In the genomic region with DNA sequence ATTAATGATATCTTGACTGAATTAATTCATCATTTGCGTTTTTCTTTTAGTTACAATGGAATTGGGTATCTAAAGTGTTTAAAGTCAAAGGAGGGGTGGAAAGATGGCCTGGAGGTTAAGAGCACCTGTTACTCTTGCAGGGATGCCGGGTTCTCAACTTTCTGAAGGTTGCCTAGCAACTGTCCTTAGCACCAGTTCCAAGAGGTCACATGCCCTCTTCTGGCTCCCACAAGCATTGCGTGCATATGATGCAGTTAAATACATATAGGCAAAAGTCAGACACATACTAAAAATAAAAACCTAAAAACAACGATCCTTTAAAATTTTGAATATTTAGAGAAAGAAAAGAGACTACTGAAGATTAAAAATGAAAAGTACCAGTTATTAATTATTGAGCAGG, we compare ENCODE assay signal across 9 mouse cellular contexts. TPM values are rescaled to one million over a fixed set of nuclear protein-coding genes. Genes with fewer than 3 reads are reported as not detected.
A peak's percentile ranks its signal among the peaks of the same experiment; 100 is the strongest.
DNase-seq lines count a peak whose midpoint lies in the region; ATAC-seq and TF ChIP-seq lines count a peak whose summit lies in the region.
"Had no signal": no experiment of that assay in that cellular context is flagged by ENCODE, and none has a peak within 500 bp of the region (broad histone marks: within the 10 kb centered on the region; RNA-seq: fewer than 3 reads in every experiment).

No protein-coding gene starts in this region.

- peaks cover 42% of the 10 kb centered on the region for H3K79me2 ChIP-seq in MEL (ENCODE audit: control insufficient read depth, insufficient read depth, low read length, poor library complexity)

- no peak overlapping the region for H3K4me2 ChIP-seq in forebrain, embryonic 14.5 days (ENCODE audit: low read length)
- H3K4me2 ChIP-seq: embryonic facial prominence, embryonic 12.5 days had no signal

- no peak for ATAC-seq in forebrain, embryonic 14.5 days

- TF ChIP-seq POLR2A in MEL (IDR thresholded peaks at IDR 0.05; ENCODE audit: control insufficient read depth in 1 of 2, insufficient read depth in 1 of 2, low read depth in 1 of 2, low read length in 2 of 2, poor library complexity in 1 of 2): no peak
- TF ChIP-seq POLR2A in lung, adult 2 months (IDR thresholded peaks at IDR 0.05; ENCODE audit: borderline replicate concordance, extremely low read depth, low read depth, low read length): no peak

- H3K9ac ChIP-seq in MEL (ENCODE audit: control insufficient read depth, low read depth, low read length, poor library complexity, severe bottlenecking): no peak overlapping the region
- no peak overlapping the region for H3K9ac ChIP-seq in forebrain, embryonic 14.5 days (ENCODE audit: low read length)
- H3K9ac ChIP-seq: embryonic facial prominence, embryonic 12.5 days had no signal

- no peak overlapping the region for H3K4me3 ChIP-seq in MEL (ENCODE audit: control insufficient read depth in 1 of 2, insufficient read depth in 1 of 2, low read depth in 2 of 2, low read length in 2 of 2)
- no peak overlapping the region for H3K4me3 ChIP-seq in forebrain, embryonic 14.5 days (ENCODE audit: low read depth, low read length)
- no peak overlapping the region for H3K4me3 ChIP-seq in lung, adult 2 months (replicated peaks; ENCODE audit: extremely low read depth, low read depth, low read length)
- no peak overlapping the region for H3K4me3 ChIP-seq in heart, embryonic 10.5 days
- H3K4me3 ChIP-seq: embryonic facial prominence, embryonic 12.5 days had no signal

- no peak for TF ChIP-seq EP300 in MEL (IDR thresholded peaks at IDR 0.05; ENCODE audit: low read depth in 1 of 2, low read length in 2 of 2)

- H3K27me3 ChIP-seq in MEL (ENCODE audit: control insufficient read depth in 1 of 2, insufficient read depth in 2 of 2, low read length in 2 of 2): no peaks in the 10 kb centered on the region
- H3K27me3 ChIP-seq in forebrain, embryonic 14.5 days (replicated peaks; ENCODE audit: control insufficient read depth, insufficient read depth, low read length): no peaks in the 10 kb centered on the region
- no peaks in the 10 kb centered on the region for H3K27me3 ChIP-seq in heart, embryonic 10.5 days (ENCODE audit: insufficient read depth, poor library complexity, severe bottlenecking)
- H3K27me3 ChIP-seq: embryonic facial prominence, embryonic 12.5 days had no signal

- H3K36me3 ChIP-seq in MEL (ENCODE audit: control insufficient read depth in 1 of 2, insufficient read depth in 2 of 2, low read length in 2 of 2): peaks cover 17 to 65% of the 10 kb centered on the region in 2 experiments
- H3K36me3 ChIP-seq in forebrain, embryonic 14.5 days (ENCODE audit: control insufficient read depth, insufficient read depth, low read length): peaks cover 21% of the 10 kb centered on the region
- peaks cover 30% of the 10 kb centered on the region for H3K36me3 ChIP-seq in heart, embryonic 10.5 days

- TF ChIP-seq CTCF in MEL (IDR thresholded peaks at IDR 0.05 in 2 of 3, conservative IDR thresholded peaks at IDR 0.05 in 1 of 3; ENCODE audit: control insufficient read depth in 1 of 3, insufficient read depth in 1 of 3, low read depth in 2 of 3, low read length in 3 of 3, poor library complexity in 1 of 3, severe bottlenecking in 1 of 3): peak; percentile 34 to 46 (median 45); a peak in 5 of 6 replicates
- peak; percentile 50 for TF ChIP-seq CTCF in lung, adult 2 months (IDR thresholded peaks at IDR 0.05; ENCODE audit: insufficient read depth, low read length)

- H3K27ac ChIP-seq in MEL (ENCODE audit: control insufficient read depth, low read depth, low read length): no peak overlapping the region
- no peak overlapping the region for H3K27ac ChIP-seq in forebrain, embryonic 14.5 days (ENCODE audit: low read depth, low read length)
- H3K27ac ChIP-seq in heart, embryonic 10.5 days: no peak overlapping the region
- H3K27ac ChIP-seq: embryonic facial prominence, embryonic 12.5 days had no signal

- 53% methylated on average over 4 of the region's 4 CpGs for WGBS in forebrain, embryonic 14.5 days
- 56% methylated on average over 4 of the region's 4 CpGs for WGBS in lung, adult 2 months
- 58% methylated on average over 4 of the region's 4 CpGs for WGBS in heart, embryonic 10.5 days

- DNase-seq in heart, postnatal 4 days: peak; percentile 41
- no peak for DNase-seq in heart, adult 9 months (ENCODE audit: low spot score in 2 of 2)
- peak; percentile 59 for DNase-seq in MEL (ENCODE audit: low read depth, low spot score)
- peak; percentile 63 for DNase-seq in forebrain, embryonic 14.5 days (ENCODE audit: low spot score)
- DNase-seq in lung, adult 2 months: no peak
- peak; percentile 37 to 46 for DNase-seq in spleen, postnatal 36 days (ENCODE audit: low spot score in 2 of 2)
- no peak for DNase-seq in urinary bladder, postnatal 36 days (ENCODE audit: low spot score in 2 of 2)
- no peak for DNase-seq in heart, embryonic 10.5 days (ENCODE audit: low spot score)

- no peaks in the 10 kb centered on the region for H3K9me3 ChIP-seq in MEL (replicated peaks; ENCODE audit: insufficient read depth, low read length)
- H3K9me3 ChIP-seq in forebrain, embryonic 14.5 days (replicated peaks; ENCODE audit: control insufficient read depth, low read length): no peaks in the 10 kb centered on the region
- no peaks in the 10 kb centered on the region for H3K9me3 ChIP-seq in heart, embryonic 10.5 days
- H3K9me3 ChIP-seq: embryonic facial prominence, embryonic 12.5 days had no signal

- peaks cover 2 to 12% of the 10 kb centered on the region in 2 experiments; a peak in 2 of 4 replicates for H3K4me1 ChIP-seq in MEL (ENCODE audit: control insufficient read depth in 1 of 2, insufficient read depth in 2 of 2, low read length in 2 of 2)
- no peaks in the 10 kb centered on the region for H3K4me1 ChIP-seq in forebrain, embryonic 14.5 days (ENCODE audit: control insufficient read depth, insufficient read depth, low read length)
- peaks cover 12% of the 10 kb centered on the region for H3K4me1 ChIP-seq in lung, adult 2 months (ENCODE audit: control insufficient read depth, insufficient read depth, low read length)
- 0 out of 2 replicates have a peak, but pooled peaks cover 3% of the 10 kb centered on the region for H3K4me1 ChIP-seq in heart, embryonic 10.5 days
- H3K4me1 ChIP-seq: embryonic facial prominence, embryonic 12.5 days had no signal

- peak; percentile 18 for TF ChIP-seq RAD21 in MEL (IDR thresholded peaks at IDR 0.05; ENCODE audit: low read depth, low read length)

TF ChIP-seq in MEL, 35 proteins besides CTCF, POLR2A, EP300 and RAD21:
- TF ChIP-seq MAX (IDR thresholded peaks at IDR 0.05; ENCODE audit: low read length): no peak
- no peak for TF ChIP-seq USF2 (IDR thresholded peaks at IDR 0.05; ENCODE audit: borderline replicate concordance in 1 of 2, insufficient read depth in 1 of 2, low read depth in 1 of 2, low read length in 2 of 2)
- peak; percentile 80 for TF ChIP-seq USF1 (IDR thresholded peaks at IDR 0.05; ENCODE audit: low read depth, low read length)
- TF ChIP-seq TAL1 (IDR thresholded peaks at IDR 0.05; ENCODE audit: low read length): no peak
- TF ChIP-seq ZC3H11A (IDR thresholded peaks at IDR 0.05; ENCODE audit: low read depth, low read length): no peak
- no peak for TF ChIP-seq MEF2A (IDR thresholded peaks at IDR 0.05; ENCODE audit: extremely low read depth, insufficient replicate concordance, low read depth, low read length, poor library complexity, severe bottlenecking)
- TF ChIP-seq MYB (IDR thresholded peaks at IDR 0.05; ENCODE audit: low read depth, low read length): no peak
- TF ChIP-seq MAZ (IDR thresholded peaks at IDR 0.05; ENCODE audit: low read depth, low read length): no peak
- TF ChIP-seq CHD2 (IDR thresholded peaks at IDR 0.05; ENCODE audit: low read length): no peak
- no peak for TF ChIP-seq BHLHE40 (IDR thresholded peaks at IDR 0.05; ENCODE audit: borderline replicate concordance, low read depth, low read length)
- no peak for TF ChIP-seq CHD1 (IDR thresholded peaks at IDR 0.05; ENCODE audit: low read depth, low read length)
- no peak for TF ChIP-seq HCFC1 (IDR thresholded peaks at IDR 0.05; ENCODE audit: low read depth, low read length)
- no peak for TF ChIP-seq ELF1 (IDR thresholded peaks at IDR 0.05; ENCODE audit: low read depth, low read length)
- peak; percentile 27 for TF ChIP-seq SMC3 (IDR thresholded peaks at IDR 0.05; ENCODE audit: low read depth, low read length)

RNA-seq across cellular contexts. Expression of a gene that starts 10.2 kb away (rescaled TPM):
- total RNA-seq in heart, postnatal 4 days (2021): 10 to 100 TPM; 62.5 to 64.4 TPM
- 23.4 and 28.5 TPM in 2 replicates for total RNA-seq in MEL (2012; rRNA removed)
- polyA plus RNA-seq in MEL (2012; ENCODE audit: insufficient read depth in 1 of 2, insufficient read length in 2 of 2, low read depth in 1 of 2, low replicate concordance in 2 of 2, missing spikeins in 1 of 2): 10 to 100 TPM in 1 of 2 experiments, not detected in 1; 45.8 TPM
- polyA plus RNA-seq in forebrain, embryonic 14.5 days (2014; fragmentation: Nextera tagmentation; extraction: Ambion mirVana): 55.9 and 67.5 TPM in 2 replicates
- polyA plus RNA-seq in lung, adult 2 months (2012; rRNA removed): 24.1 and 26.0 TPM in 2 replicates
- polyA plus RNA-seq in heart, embryonic 10.5 days (2016; fragmentation: Nextera tagmentation; extraction: Ambion mirVana): 45.2 and 68.4 TPM in 2 replicates

RNA-seq across cellular contexts. Expression of a gene that starts 53.8 kb away (rescaled TPM):
- 10 to 100 TPM; 47.8 to 52.3 TPM for total RNA-seq in heart, postnatal 4 days (2021)
- 48.0 and 54.5 TPM in 2 replicates for total RNA-seq in MEL (2012; rRNA removed)
- polyA plus RNA-seq in MEL (2012; ENCODE audit: insufficient read depth in 1 of 2, insufficient read length in 2 of 2, low read depth in 1 of 2, low replicate concordance in 2 of 2, missing spikeins in 1 of 2): 10 to 100 TPM in 1 of 2 experiments, not detected in 1; 74.2 TPM
- 103 and 115 TPM in 2 replicates for polyA plus RNA-seq in forebrain, embryonic 14.5 days (2014; fragmentation: Nextera tagmentation; extraction: Ambion mirVana)
- polyA plus RNA-seq in lung, adult 2 months (2012; rRNA removed): 8.8 and 18.4 TPM in 2 replicates
- 84.3 and 85.2 TPM in 2 replicates for polyA plus RNA-seq in heart, embryonic 10.5 days (2016; fragmentation: Nextera tagmentation; extraction: Ambion mirVana)

RNA-seq across cellular contexts. Expression of a gene that starts 53.8 kb away (rescaled TPM):
- total RNA-seq in heart, postnatal 4 days (2021): 10 to 100 TPM; 30.1 to 33.6 TPM
- total RNA-seq in MEL (2012; rRNA removed): 45.3 and 47.7 TPM in 2 replicates
- polyA plus RNA-seq in MEL (2012; ENCODE audit: insufficient read depth in 1 of 2, insufficient read length in 2 of 2, low read depth in 1 of 2, low replicate concordance in 2 of 2, missing spikeins in 1 of 2): 10 to 100 TPM in 1 of 2 experiments, not detected in 1; 60.3 TPM
- 54.2 and 54.4 TPM in 2 replicates for polyA plus RNA-seq in forebrain, embryonic 14.5 days (2014; fragmentation: Nextera tagmentation; extraction: Ambion mirVana)
- 5.1 and 7.5 TPM in 2 replicates for polyA plus RNA-seq in lung, adult 2 months (2012; rRNA removed)
- 63.1 and 68.0 TPM in 2 replicates for polyA plus RNA-seq in heart, embryonic 10.5 days (2016; fragmentation: Nextera tagmentation; extraction: Ambion mirVana)

Comparison
In these comparisons a context has a peak if more than half of its experiments do, and no peak if none do; other contexts are left out.
1. DNase-seq: peak in heart, postnatal 4 days (single experiment), MEL (single experiment), forebrain, embryonic 14.5 days (single experiment) and spleen, postnatal 36 days (2 of 2); none in heart, adult 9 months (0 of 2), lung, adult 2 months (single experiment), urinary bladder, postnatal 36 days (0 of 2) and heart, embryonic 10.5 days (single experiment).